Mouse (Mus musculus): ENCODE data around the gene Drg2. TPM values are rescaled to one million over a fixed set of nuclear protein-coding genes. Genes with fewer than 3 reads are reported as not detected.
A peak's percentile ranks its signal among the peaks of the same experiment; 100 is the strongest.

The Drg2 gene
- total RNA-seq, 2 experiments from 2014 or later = 34.4 to 57.7 TPM

DNA sequence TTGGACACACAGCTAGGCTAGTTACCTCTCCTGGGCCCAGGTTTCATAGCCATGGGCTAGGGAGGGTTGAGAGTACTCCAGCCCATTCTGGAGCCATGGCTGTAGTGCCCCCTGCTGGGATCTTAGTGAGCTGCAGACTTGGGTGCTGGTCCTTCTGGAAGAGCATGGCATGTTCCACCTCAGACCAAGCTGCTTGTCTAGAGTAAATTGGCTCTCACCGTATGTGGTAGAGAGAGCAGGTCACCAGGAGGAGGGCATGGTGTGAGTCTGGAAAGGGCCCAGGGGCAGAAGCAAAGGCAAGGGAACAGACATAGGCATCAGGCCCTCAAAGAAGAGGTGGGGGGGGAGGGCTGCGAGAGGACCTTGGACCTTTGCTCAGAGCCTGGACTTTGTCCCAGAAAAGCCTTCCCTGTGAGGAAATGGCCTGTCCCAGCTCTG is 11.6 kb downstream of the Drg2 start:
- ATAC-seq (replicated peaks; ENCODE audit: poor library complexity) = peak; percentile 78

DNA sequence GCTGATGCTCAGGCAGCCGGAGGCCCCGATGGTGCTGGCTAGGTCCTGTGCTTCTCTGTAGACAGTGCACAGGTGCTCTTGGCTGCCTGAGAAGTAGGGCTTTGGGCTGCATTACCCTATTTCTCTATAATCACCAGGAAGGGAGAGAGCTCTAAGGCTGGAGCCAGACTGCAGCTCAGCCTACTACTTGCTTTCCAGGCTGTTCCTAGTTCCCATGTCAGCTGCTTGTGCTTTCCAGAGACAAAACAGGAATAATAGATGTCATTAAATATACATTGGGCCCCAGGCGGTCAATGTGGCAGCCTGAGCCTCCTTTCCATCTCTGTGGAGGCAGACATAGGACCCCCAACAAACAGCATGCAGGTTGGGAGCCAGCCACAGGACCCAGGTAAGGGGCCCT is 14.6 kb downstream of the Drg2 start, which contains the start of gene Myo15:
Gene Myo15, plus strand, starts transcription at position 301 of the 400 bp plus-strand sequence.
- ATAC-seq (replicated peaks; ENCODE audit: poor library complexity) = no peak

DNA sequence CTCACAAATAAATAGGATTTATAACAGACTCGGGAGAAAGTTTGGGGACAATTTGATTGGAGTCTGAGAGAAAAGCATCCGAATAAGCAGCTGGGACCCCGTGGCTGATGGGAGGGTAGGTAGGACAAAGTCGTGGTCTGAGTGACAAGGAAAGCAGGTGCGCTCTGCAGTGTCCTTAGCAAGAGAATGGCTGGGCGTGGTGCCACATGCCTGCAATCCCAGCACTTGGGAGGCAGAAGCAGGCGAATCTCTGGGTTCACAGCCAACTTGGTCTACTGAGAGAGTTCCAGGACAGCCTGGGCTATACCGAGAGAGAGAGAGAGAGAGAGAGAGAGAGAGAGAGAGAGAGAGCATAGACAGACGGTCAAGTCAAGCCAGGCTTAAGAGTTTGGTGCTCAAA is 16.4 kb downstream of the Drg2 start:
- no peak for ATAC-seq (replicated peaks; ENCODE audit: poor library complexity)

DNA sequence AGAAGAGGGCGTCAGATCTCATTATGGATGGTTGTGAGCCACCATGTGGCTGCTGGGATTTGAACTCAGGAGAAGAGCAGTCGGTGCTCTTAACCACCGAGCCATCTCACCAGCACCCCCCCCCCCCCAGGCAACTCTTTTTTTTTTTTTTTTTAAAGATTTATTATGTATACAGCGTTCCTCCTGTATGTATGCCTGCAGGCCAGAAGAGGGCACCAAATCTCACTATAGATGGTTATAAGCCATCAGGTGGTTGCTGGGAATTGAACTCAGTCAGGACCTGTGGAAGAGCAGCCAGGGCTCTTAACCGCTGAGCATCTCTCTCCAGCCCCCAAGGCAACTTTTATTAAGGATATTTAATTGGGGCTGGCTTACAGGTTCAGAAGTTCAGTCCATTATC is 20.1 kb downstream of the Drg2 start:
- ATAC-seq (replicated peaks; ENCODE audit: poor library complexity) = no peak

DNA sequence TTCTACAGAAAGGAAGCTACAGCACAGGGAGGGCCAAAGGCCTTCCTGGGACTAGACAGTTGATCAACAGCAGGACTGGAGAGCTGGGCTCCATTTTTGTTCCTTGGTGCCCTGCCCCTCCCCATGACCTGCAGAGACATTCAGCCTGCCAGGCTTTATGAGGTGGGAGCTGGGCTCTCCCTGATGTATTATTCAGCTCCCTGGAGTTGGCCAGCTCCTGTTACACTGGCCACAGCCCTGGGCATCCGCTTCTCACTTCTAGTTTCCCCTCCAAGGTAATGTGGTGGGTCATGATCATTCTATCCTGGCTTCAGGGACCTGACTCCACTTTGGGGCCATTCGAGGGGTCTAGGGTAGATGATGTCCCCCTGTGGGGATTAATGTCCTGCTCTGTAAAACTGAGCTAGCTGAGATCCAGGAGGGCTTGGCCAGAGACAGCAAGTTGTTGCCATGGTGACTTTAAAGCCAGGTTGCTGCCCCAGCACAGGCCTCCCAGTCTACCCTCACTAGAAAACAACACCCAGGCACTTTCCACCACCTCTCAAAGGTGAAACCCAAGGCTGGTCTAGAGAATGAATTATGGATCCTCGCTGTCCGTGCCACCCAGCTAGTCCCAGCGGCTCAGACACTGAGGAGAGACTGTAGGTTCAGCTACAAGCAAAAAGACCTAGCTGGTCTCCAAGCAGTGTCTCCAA is 21.4 kb downstream of the Drg2 start:
- ATAC-seq (replicated peaks; ENCODE audit: poor library complexity) = no peak

DNA sequence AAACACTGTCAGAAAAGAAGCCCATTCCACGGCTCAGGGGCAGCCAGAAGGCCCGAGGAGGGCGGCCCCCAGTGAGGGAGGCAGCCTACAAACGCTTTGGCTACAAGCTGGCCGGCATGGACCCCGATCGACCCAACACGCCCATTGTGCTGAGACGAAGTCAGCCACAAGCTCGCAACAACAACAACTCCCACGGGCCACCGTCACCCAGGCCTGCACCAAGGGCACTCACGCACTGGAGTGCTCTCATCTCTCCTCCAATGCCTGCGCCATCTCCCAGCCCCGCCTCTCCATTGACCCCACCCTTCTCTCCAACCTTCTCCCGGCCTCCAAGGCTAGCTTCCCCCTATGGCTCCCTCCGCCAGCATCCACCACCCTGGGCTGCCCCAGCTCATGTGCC is 23.7 kb downstream of the Drg2 start:
- no peak for ATAC-seq (replicated peaks; ENCODE audit: poor library complexity)

DNA sequence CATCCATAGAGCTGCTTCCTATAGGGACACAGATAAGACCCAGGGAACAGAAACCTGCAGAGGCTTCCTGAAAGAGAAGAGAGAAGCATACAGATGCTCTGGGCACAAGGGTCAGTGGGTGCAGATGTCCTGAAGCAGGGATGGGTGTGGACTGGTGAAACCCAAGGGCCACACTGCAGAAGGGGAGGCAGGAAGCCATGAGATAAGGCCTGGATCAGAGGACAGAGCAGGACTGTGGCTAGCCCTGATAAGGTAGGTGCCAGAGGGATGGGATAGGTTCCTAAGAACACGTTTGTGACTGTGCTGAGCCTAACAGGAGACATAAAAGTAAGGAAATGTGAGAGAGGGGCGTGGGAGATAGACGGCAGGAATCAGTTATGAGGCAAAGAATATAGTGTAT is 31.9 kb downstream of the Drg2 start:
- ATAC-seq (replicated peaks; ENCODE audit: poor library complexity) = peak; percentile 72

DNA sequence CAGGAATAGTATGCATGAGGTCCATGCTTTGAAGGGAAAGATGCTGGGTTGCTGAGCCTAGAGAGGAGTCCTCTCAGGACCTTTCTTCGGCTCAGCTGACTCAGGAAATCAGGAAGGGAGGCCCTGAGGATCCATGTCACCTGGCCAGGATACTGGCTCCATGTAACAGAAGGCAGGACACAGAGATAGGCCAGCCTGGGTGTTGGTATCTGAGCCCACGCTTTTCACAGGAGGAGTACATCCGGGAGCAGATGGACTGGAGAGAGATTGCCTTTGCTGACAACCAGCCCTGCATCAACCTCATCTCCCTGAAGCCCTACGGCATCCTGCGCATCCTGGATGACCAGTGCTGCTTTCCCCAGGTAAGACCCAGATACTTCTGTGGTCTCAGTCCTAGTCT is 38.3 kb downstream of the Drg2 start:
- no peak for ATAC-seq (replicated peaks; ENCODE audit: poor library complexity)

DNA sequence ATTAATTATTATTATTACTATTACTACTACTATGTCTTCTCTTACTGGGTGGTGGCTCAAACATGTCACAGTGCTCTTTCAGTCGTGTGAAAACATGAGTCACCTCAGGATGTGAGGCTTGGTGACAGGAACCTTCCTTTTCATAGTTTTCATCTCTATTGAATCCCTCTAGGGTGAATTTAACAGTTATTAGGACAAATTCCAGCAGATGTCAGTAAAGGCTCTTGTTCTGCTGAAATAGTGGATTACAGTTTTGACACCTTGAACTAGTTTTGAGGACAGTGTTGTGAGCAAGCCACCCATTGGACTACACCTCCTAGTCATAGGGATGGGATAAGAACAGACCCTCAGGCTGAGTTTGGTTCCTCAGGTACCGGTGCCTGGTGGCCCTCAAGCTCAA is 41.3 kb downstream of the Drg2 start:
- ATAC-seq (replicated peaks; ENCODE audit: poor library complexity) = no peak

DNA sequence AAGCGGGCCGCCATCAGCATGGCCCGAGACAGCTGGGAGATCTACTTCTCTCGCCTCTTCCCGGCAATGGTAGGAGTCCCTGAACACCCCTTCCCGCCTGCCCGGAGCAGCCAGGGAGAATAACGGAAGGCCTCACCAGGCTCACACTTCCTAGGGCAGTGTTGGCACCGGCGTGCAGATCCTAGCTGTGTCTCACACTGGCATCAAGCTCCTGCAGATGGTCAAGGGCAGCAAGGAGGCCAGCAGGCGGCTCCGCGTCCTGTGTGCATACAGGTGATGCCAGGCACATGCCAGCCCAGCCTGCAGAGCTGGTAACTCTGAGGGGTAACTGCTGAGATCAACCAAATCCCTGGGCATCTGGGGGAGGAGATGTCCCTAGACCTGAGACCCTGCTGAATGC is 52.9 kb downstream of the Drg2 start:
- no peak for ATAC-seq (replicated peaks; ENCODE audit: poor library complexity)

DNA sequence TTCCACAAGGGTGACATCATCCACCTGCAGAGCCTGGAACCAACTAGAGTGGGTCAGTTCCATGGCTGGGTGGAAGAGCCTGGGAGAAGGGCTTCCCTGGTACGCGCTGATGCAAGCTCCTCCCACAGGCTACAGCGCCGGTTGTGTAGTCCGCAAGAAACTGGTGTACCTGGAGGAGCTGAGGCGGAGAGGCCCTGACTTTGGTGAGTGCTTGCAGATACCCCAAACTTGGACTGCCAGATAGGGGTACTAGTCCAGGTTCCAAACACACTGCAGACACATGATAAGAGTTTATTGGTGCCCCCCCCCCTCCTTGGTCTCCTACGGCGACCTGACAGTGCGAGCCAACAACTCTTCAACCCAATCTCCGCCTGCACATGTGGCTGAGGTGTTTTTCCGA is 54.6 kb downstream of the Drg2 start:
- peak; percentile 85 for ATAC-seq (replicated peaks; ENCODE audit: poor library complexity)

DNA sequence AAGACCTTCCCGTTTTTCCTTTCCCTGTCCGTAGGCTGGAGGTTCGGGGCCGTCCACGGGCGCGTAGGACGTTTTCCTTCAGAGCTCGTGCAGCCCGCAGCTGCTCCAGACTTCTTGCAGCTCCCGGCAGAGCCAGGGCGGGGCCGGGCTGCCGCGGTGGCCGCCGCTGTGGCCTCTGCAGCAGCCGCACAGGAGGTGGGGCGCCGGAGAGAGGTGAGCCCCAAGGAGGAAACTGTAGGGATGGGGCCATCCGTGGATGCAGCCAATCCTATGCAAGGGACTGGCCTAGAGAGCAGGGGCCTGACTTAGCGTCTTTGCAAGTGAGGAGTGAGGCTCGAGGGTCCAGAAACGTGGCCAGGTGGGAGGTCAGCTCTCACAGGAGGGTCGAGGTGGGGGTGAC is 55.1 kb downstream of the Drg2 start:
- ATAC-seq (replicated peaks; ENCODE audit: poor library complexity) = peak; percentile 42

DNA sequence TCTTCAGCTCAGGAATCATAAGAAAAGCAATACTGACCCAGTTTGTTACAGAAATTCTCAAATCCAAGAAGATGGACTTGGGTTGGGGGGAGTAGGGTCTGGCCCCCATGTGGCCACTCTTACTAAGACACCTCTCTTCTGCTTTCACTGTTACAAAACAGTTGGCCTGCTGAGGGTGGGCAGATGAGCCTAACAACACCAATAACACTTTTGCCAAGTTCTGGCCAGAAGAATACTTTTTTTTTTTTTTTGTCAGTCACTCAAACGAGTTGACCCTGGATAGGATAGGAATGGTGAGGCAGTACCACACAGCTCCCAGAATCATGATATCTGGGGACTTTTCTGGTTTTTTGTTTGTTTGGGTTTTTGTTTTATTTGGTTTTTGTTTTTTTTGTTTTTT is 57.5 kb downstream of the Drg2 start:
- no peak for ATAC-seq (replicated peaks; ENCODE audit: poor library complexity)

DNA sequence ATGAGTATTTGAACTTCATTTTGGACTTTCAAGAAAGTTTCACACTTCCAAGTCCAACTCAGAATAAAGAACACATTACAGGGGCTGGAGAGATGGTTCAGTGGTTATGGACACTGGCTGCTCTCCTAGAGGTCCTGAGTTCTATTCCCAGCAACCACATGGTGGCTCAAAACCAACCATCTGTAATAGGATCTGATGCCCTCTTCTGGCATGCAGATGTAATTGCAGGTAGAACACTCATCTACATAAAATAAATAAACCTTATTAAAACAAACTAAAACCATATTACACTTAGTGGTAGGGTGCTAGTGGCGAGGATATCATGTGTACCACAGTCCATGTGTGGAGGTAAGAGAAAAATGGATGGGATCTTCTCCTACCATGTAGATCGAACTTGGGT is 58.1 kb downstream of the Drg2 start:
- no peak for ATAC-seq (replicated peaks; ENCODE audit: poor library complexity)

DNA sequence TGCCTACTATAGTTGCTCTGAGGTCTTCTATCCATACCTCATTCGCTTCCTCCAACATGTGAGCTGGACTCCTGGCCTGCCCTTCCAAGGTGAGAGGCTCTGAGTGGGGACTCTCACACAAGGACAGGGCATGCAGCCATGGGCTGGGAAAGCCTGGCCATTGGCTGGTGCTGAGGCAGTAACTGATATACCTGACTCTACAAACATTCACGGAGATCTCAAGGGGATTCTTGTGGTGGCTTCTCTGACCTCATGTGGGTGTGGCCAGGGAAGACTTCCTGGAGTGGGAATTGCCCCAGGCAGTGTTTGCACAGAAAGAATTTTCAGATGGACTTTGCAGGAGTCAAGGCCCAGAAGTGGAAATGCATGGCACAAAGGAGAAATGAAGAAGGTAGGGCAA is 60.5 kb downstream of the Drg2 start:
- ATAC-seq (replicated peaks; ENCODE audit: poor library complexity) = no peak

DNA sequence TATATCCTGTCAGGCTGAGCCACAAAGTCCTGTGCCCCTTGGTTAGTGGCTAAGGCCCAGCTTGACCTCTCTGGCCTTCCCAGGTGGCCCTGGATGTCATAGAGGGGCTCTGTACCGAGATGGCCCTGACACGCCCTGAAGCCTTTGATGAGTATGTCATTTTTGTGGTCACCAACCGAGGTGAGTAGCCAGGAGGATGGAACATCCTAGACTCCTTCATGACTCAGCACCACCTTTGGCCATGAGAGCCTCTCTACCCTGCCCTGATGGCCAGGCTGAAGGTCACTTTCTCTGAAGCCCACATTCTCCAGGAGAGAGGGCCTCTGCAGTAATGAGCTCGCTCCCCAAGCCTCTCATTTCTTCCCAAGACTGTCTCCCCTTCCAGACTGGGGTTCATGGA is 63.9 kb downstream of the Drg2 start:
- ATAC-seq (replicated peaks; ENCODE audit: poor library complexity) = no peak

Other genes starting within 250 kb of the Drg2 start
- 20.9 and 23.3 TPM in 2 replicates for gene Srebf1, start 232.0 kb upstream of the Drg2 start, total RNA-seq (2015)
- 20.6 and 29.3 TPM in 2 replicates for gene Srebf1, start 232.0 kb upstream of the Drg2 start, total RNA-seq (2017)
- 6.8 and 9.0 TPM in 2 replicates for gene Tom1l2, start 101.7 kb upstream of the Drg2 start, total RNA-seq (2015)
- gene Tom1l2, start 101.7 kb upstream of the Drg2 start, total RNA-seq (2017) = 4.5 and 4.8 TPM in 2 replicates
- 0.37 TPM in 1 of 2 replicates, not detected in the other for gene Drc3, start 101.3 kb upstream of the Drg2 start, total RNA-seq (2015)
- gene Drc3, start 101.3 kb upstream of the Drg2 start, total RNA-seq (2017) = 0.24 and 4.3 TPM in 2 replicates
- 26.4 and 32.7 TPM in 2 replicates for gene Gid4, start 37.4 kb upstream of the Drg2 start, total RNA-seq (2015)
- 28.6 and 35.4 TPM in 2 replicates for gene Gid4, start 37.4 kb upstream of the Drg2 start, total RNA-seq (2017)
- gene Atpaf2, start 36.1 kb upstream of the Drg2 start, total RNA-seq (2015) = 24.4 and 25.4 TPM in 2 replicates
- gene Atpaf2, start 36.1 kb upstream of the Drg2 start, total RNA-seq (2017) = 50.7 and 72.1 TPM in 2 replicates
- gene Myo15, start 14.7 kb downstream of the Drg2 start, total RNA-seq (2015) = 0.02 TPM in 2 replicates
- gene Myo15, start 14.7 kb downstream of the Drg2 start, total RNA-seq (2017) = 0.07 TPM in 1 of 2 replicates, not detected in the other
- gene Alkbh5, start 81.8 kb downstream of the Drg2 start, total RNA-seq (2015) = 29.8 and 30.5 TPM in 2 replicates
- gene Alkbh5, start 81.8 kb downstream of the Drg2 start, total RNA-seq (2017) = 26.8 and 29.3 TPM in 2 replicates
- gene Llgl1, start 245.1 kb downstream of the Drg2 start, total RNA-seq (2015) = 5.4 and 5.6 TPM in 2 replicates
- 4.1 and 6.7 TPM in 2 replicates for gene Llgl1, start 245.1 kb downstream of the Drg2 start, total RNA-seq (2017)

All from megakaryocyte progenitor cell, adult 5-6 weeks (primary cell).